Mouse (Mus musculus) embryonic fibroblast, embryonic 13.5 days (primary cell): ENCODE results near the gene Plk3.

Experiments used
- CTCF ChIP-seq: IDR thresholded peaks from 2 replicates; pipeline ENCODE4 v1.5.1; 2011; ENCODE audit warnings: mild to moderate bottlenecking, control low read depth, low read length, moderate library complexity, borderline replicate concordance; ENCODE audit not compliant: insufficient read depth
- POLR2A ChIP-seq: IDR thresholded peaks from 2 replicates; pipeline ENCODE4 v1.6.1; 2011; ENCODE audit warnings: low read depth, mild to moderate bottlenecking, control low read depth, low read length, moderate library complexity

- TF ChIP-seq POLR2A (no peak), CTCF (no peak)
These were observed 9.3 kb upstream of the Plk3 start for GRCm38 (mm10) chr4:117143023-117143422.
